Mouse (Mus musculus) embryonic stem cell, embryonic (primary cell): ENCODE measurements around the gene Mgat1.

Experiments
- CTCF ChIA-PET, 4 experiments: fragments of 300-600 bp in 2 of 4; fragments of 350-600 bp in 2 of 4; sonication (Branson Sonifier 250); formaldehyde crosslinking; loops; one replicate each; lab custom pipeline; 2022; ENCODE audit warnings: inconsistent platforms in 2 of 4; lab: Charles Lee
- POLR2A ChIA-PET, 4 experiments: fragments of 300-600 bp in 2 of 4; fragments of 350-600 bp in 2 of 4; sonication (Branson Sonifier 250); formaldehyde crosslinking; loops; one replicate each; lab custom pipeline; 2022; ENCODE audit warnings: antibody characterized with exemption in 4 of 4, inconsistent platforms in 1 of 4; lab: Charles Lee

The Mgat1 gene

GRCm38 (mm10) chr11:49235459-49236207, 8.4 kb upstream of the Mgat1 start:
- POLR2A ChIA-PET = interaction anchor here in 3 of 4 experiments (0.7 to 1.3 kb wide), 4 partner anchors 10 to 444 kb away, joined by 3 to 4 read pairs (median 3); partner anchors contain the start of gene Zfp62 (in 2 of the 3)
- CTCF ChIA-PET = interaction anchor here in 1 of 4 experiments (1.0 kb wide), 1 partner anchor 15 kb away, joined by 3 read pairs; no protein-coding TSS in a partner anchor

- CTCF ChIA-PET = no interaction called here
- POLR2A ChIA-PET = no interaction called here
Measured at GRCm38 (mm10) chr11:49236891-49237290, 7.1 kb upstream of the Mgat1 start.

GRCm38 (mm10) chr11:49237532-49237931, 6.5 kb upstream of the Mgat1 start:
- POLR2A ChIA-PET = interaction anchor here in 1 of 4 experiments (1.3 kb wide), 1 partner anchor 13 kb away, joined by 3 read pairs; no protein-coding TSS in a partner anchor
- CTCF ChIA-PET = no interaction called here

GRCm38 (mm10) chr11:49240310-49240709, 3.7 kb upstream of the Mgat1 start:
- ChIA-PET POLR2A (interaction anchor here in 1 of 4 experiments (1.1 to 1.2 kb wide), 2 partner anchors 8 to 37 kb away, joined by 3 read pairs; partner anchors contain the start of gene Zfp62), CTCF (interaction anchor here in 1 of 4 experiments (0.6 kb wide), 1 partner anchor 21 kb away, joined by 3 read pairs; no protein-coding TSS in a partner anchor)

DNA sequence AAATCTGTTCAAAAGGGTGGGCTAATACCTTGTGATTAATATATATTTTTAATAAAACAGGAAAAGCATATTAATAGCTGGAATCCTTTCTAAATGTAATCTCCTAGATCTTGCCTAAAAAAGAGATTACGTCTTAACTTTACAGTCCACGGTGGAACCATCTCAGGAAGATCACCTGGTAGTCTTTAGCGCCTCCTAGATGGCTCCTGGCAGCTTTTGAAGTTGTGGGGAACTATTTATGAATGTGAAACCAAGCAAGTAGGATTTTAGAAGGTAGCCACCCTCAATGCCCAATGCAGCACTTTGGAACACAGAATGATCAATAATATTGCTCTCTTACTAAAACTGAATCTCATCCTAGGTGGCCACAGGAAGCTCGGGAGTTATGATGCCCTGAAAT, 3.1 kb upstream of the Mgat1 start:
- CTCF ChIA-PET = no interaction called here
- POLR2A ChIA-PET = interaction anchor here in 3 of 4 experiments (0.5 to 3.1 kb wide), 6 partner anchors 9 to 466 kb away, joined by 3 to 25 read pairs (median 3); partner anchors contain the start of gene Zfp62 (in 1 of the 3)

GRCm38 (mm10) chr11:49241471-49241870, 2.5 kb upstream of the Mgat1 start:
- CTCF ChIA-PET = no interaction called here

GRCm38 (mm10) chr11:49242944-49243626, 906 bp upstream of the Mgat1 start:
- ChIA-PET CTCF (interaction anchor here in 2 of 4 experiments (0.5 to 1.5 kb wide), 2 partner anchors 28 to 988 kb away, joined by 4 to 5 read pairs; no protein-coding TSS in a partner anchor), POLR2A (interaction anchor here (0.7 to 3.1 kb wide), 15 partner anchors 10 to 962 kb away, joined by 3 to 25 read pairs (median 4); partner anchors contain the start of genes Zfp62 (in 4 of the 4), Rack1 (in 1 of the 4) and Trim41 (in 1 of the 4))

More at GRCm38 (mm10) chr11:49241471-49241870, 2.5 kb upstream of the Mgat1 start:
- POLR2A ChIA-PET = interaction anchor here in 2 of 4 experiments (0.8 to 3.1 kb wide), 4 partner anchors 9 to 37 kb away, joined by 3 to 25 read pairs (median 3); partner anchors contain the start of gene Zfp62 (in 1 of the 2)

GRCm38 (mm10) chr11:49244595-49244930, 572 bp downstream of the Mgat1 start:
- POLR2A ChIA-PET = interaction anchor here in 3 of 4 experiments (1.2 to 2.2 kb wide), 5 partner anchors 18 to 42 kb away, joined by 3 to 20 read pairs (median 10); partner anchors contain the start of gene Zfp62 (in 3 of the 3)
- CTCF ChIA-PET = no interaction called here

- POLR2A ChIA-PET = interaction anchor here in 3 of 4 experiments (0.7 to 2.0 kb wide), 7 partner anchors 16 to 445 kb away, joined by 3 to 20 read pairs (median 6); partner anchors contain the start of genes Zfp62 (in 2 of the 3) and Rack1 (in 1 of the 3)
Measured at GRCm38 (mm10) chr11:49245176-49245575, 1.2 kb downstream of the Mgat1 start.

DNA sequence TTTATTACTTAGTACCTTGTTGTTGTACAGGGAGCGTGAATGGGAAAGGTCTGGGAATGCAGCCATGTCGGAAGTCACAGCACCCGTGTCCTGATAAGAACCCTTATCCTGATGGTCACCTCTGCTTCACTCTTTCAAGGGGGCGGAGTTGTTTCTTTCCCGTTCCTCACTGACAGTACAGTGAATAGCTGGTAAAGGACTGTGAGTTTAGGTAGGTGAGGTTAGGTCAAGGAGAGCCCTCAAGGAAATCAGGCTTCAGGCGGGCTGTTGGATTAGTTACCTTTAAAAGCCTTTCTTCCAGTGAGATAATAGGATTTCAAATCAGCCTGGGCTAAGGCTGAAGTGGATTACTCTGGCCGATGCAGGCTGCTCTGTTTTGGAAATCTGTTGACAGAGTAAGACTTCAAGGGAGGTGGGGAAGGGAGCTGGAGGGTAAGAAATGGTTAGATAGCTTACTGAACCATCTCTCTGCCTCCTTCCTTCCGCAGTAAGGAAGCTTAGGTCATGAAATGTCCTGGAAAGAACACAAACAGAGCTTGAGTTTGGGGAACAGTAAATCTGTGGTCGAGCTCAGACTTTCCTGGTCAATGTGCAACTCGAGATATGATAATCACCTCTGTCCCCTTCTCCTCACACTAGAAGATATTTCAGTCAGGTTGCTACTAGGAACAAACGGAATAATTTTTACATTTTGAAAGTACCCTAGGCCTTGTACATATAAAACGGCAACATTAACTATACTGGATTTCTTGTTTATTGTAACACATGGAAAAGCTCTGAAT, 1.8 kb downstream of the Mgat1 start:
- ChIA-PET POLR2A (interaction anchor here in 3 of 4 experiments (0.7 to 2.0 kb wide), 12 partner anchors 11 to 446 kb away, joined by 3 to 20 read pairs (median 4); partner anchors contain the start of genes Zfp62 (in 2 of the 3) and Rack1 (in 1 of the 3)), CTCF (interaction anchor here in 2 of 4 experiments (0.6 to 1.6 kb wide), 2 partner anchors 391 to 547 kb away, joined by 3 read pairs; no protein-coding TSS in a partner anchor)

More at GRCm38 (mm10) chr11:49245176-49245575, 1.2 kb downstream of the Mgat1 start:
- CTCF ChIA-PET = interaction anchor here in 1 of 4 experiments (1.6 kb wide), 1 partner anchor 391 kb away, joined by 3 read pairs; no protein-coding TSS in a partner anchor

GRCm38 (mm10) chr11:49246523-49246922, 2.5 kb downstream of the Mgat1 start:
- POLR2A ChIA-PET = interaction anchor here in 2 of 4 experiments (1.0 to 2.0 kb wide), 7 partner anchors 15 to 446 kb away, joined by 3 to 20 read pairs (median 5); partner anchors contain the start of gene Zfp62 (in 2 of the 2)
- CTCF ChIA-PET = interaction anchor here in 2 of 4 experiments (0.6 to 1.6 kb wide), 2 partner anchors 384 to 390 kb away, joined by 3 read pairs; no protein-coding TSS in a partner anchor

GRCm38 (mm10) chr11:49247255-49247654, 3.3 kb downstream of the Mgat1 start:
- CTCF ChIA-PET = interaction anchor here in 2 of 4 experiments (0.6 to 1.4 kb wide), 3 partner anchors 24 to 1761 kb away, joined by 3 to 4 read pairs (median 3); no protein-coding TSS in a partner anchor
- POLR2A ChIA-PET = interaction anchor here in 3 of 4 experiments (0.6 to 1.9 kb wide), 12 partner anchors 14 to 458 kb away, joined by 3 to 11 read pairs (median 5); partner anchors contain the start of genes Zfp62 (in 3 of the 3) and Rack1 (in 1 of the 3)

GRCm38 (mm10) chr11:49248226-49248973, 4.4 kb downstream of the Mgat1 start:
- POLR2A ChIA-PET = interaction anchor here in 3 of 4 experiments (1.0 to 1.4 kb wide), 4 partner anchors 45 to 448 kb away, joined by 4 to 11 read pairs (median 4); partner anchors contain the start of genes Zfp62 (in 3 of the 3) and Rack1 (in 1 of the 3)

GRCm38 (mm10) chr11:49248974-49249700, 5.1 kb downstream of the Mgat1 start:
- ChIA-PET POLR2A (no interaction called here), CTCF (no interaction called here)

More at GRCm38 (mm10) chr11:49248226-49248973, 4.4 kb downstream of the Mgat1 start:
- CTCF ChIA-PET = interaction anchor here in 2 of 4 experiments (0.6 to 1.4 kb wide), 2 partner anchors 23 kb away, joined by 3 to 4 read pairs; no protein-coding TSS in a partner anchor

GRCm38 (mm10) chr11:49249811-49250421, 5.9 kb downstream of the Mgat1 start:
- CTCF ChIA-PET = no interaction called here

More at GRCm38 (mm10) chr11:49249811-49250421, 5.9 kb downstream of the Mgat1 start:
- POLR2A ChIA-PET = interaction anchor here in 2 of 4 experiments (1.2 to 1.4 kb wide), 4 partner anchors 11 to 47 kb away, joined by 3 to 8 read pairs (median 4); partner anchors contain the start of gene Zfp62 (in 2 of the 2)
